Mouse (Mus musculus) right cerebral cortex, postnatal 14 days (tissue): ENCODE results near the gene Gm20388.
A peak's percentile ranks its signal among the peaks of the same experiment; 100 is the strongest.

Source experiments
- DNase-seq: peaks from one replicate; pipeline ENCODE4 v3.0.0; 2022

Gene Gm20388

GRCm38 (mm10) chr8:122777701-122778100 is 2867.1 kb downstream of the Gm20388 start:
- no peak for DNase-seq

- DNase-seq, result no peak
These were observed 2868.1 kb downstream of the Gm20388 start for GRCm38 (mm10) chr8:122778703-122779239.

- DNase-seq, result no peak
These were observed 2868.6 kb downstream of the Gm20388 start for GRCm38 (mm10) chr8:122779255-122779654.

- no peak for DNase-seq
These were observed 2874.1 kb downstream of the Gm20388 start for GRCm38 (mm10) chr8:122784756-122785155.

- no peak for DNase-seq
These were observed 2879.2 kb downstream of the Gm20388 start for GRCm38 (mm10) chr8:122789796-122790195.

GRCm38 (mm10) chr8:122793375-122794174 is 2882.9 kb downstream of the Gm20388 start:
- peak; percentile 32 for DNase-seq

- no peak for DNase-seq
These were observed 2883.5 kb downstream of the Gm20388 start for GRCm38 (mm10) chr8:122794175-122794454.

- no peak for DNase-seq
These were observed 2893.5 kb downstream of the Gm20388 start for GRCm38 (mm10) chr8:122803906-122804761.

- DNase-seq, result peak; percentile 47
These were observed 2894.7 kb downstream of the Gm20388 start for GRCm38 (mm10) chr8:122805349-122805748.

GRCm38 (mm10) chr8:122806956-122807538 is 2896.4 kb downstream of the Gm20388 start:
- no peak for DNase-seq

GRCm38 (mm10) chr8:122807907-122808306 is 2897.3 kb downstream of the Gm20388 start:
- no peak for DNase-seq

- DNase-seq, result no peak
These were observed 2899.7 kb downstream of the Gm20388 start for GRCm38 (mm10) chr8:122810376-122810775.

- no peak for DNase-seq
These were observed 2901.3 kb downstream of the Gm20388 start for GRCm38 (mm10) chr8:122811870-122812494.

- DNase-seq, result no peak
These were observed 2902.1 kb downstream of the Gm20388 start for GRCm38 (mm10) chr8:122812610-122813250.

GRCm38 (mm10) chr8:122814608-122815007 is 2904.0 kb downstream of the Gm20388 start:
- no peak for DNase-seq

GRCm38 (mm10) chr8:122816965-122817364 is 2906.3 kb downstream of the Gm20388 start:
- no peak for DNase-seq

GRCm38 (mm10) chr8:122817724-122818496 is 2907.3 kb downstream of the Gm20388 start:
- no peak for DNase-seq

GRCm38 (mm10) chr8:122819776-122820175 is 2909.1 kb downstream of the Gm20388 start:
- no peak for DNase-seq

GRCm38 (mm10) chr8:122824571-122824970 is 2913.9 kb downstream of the Gm20388 start:
- no peak for DNase-seq

- DNase-seq, result no peak
These were observed 2914.3 kb downstream of the Gm20388 start for GRCm38 (mm10) chr8:122824986-122825385.

GRCm38 (mm10) chr8:122825408-122825807 is 2914.8 kb downstream of the Gm20388 start:
- no peak for DNase-seq

GRCm38 (mm10) chr8:122829396-122829795 is 2918.8 kb downstream of the Gm20388 start:
- no peak for DNase-seq
